Mouse (Mus musculus): ENCODE results near the gene 1700016D06Rik.

GRCm38 (mm10) chr8:11640606-11641005, 60.3 kb downstream of the 1700016D06Rik start:
- TF ChIP-seq ZC3H11A (IDR thresholded peaks at IDR 0.05; ENCODE audit: low read depth, low read length) = no peak
- no peak for TF ChIP-seq POLR2A (IDR thresholded peaks at IDR 0.05; ENCODE audit: control insufficient read depth in 1 of 2, insufficient read depth in 1 of 2, low read depth in 1 of 2, low read length in 2 of 2, poor library complexity in 1 of 2)
- TF ChIP-seq ZKSCAN1 (IDR thresholded peaks at IDR 0.05; ENCODE audit: low read depth, low read length) = no peak
- TF ChIP-seq EP300 (IDR thresholded peaks at IDR 0.05; ENCODE audit: low read depth in 1 of 2, low read length in 2 of 2) = no peak
- no peak for TF ChIP-seq CHD2 (IDR thresholded peaks at IDR 0.05; ENCODE audit: low read length)
- TF ChIP-seq GATA1 (IDR thresholded peaks at IDR 0.05; ENCODE audit: low read depth, low read length) = no peak

Measured in MEL (cell line).